Mouse (Mus musculus): ENCODE data around the gene Krt76.

DNA sequence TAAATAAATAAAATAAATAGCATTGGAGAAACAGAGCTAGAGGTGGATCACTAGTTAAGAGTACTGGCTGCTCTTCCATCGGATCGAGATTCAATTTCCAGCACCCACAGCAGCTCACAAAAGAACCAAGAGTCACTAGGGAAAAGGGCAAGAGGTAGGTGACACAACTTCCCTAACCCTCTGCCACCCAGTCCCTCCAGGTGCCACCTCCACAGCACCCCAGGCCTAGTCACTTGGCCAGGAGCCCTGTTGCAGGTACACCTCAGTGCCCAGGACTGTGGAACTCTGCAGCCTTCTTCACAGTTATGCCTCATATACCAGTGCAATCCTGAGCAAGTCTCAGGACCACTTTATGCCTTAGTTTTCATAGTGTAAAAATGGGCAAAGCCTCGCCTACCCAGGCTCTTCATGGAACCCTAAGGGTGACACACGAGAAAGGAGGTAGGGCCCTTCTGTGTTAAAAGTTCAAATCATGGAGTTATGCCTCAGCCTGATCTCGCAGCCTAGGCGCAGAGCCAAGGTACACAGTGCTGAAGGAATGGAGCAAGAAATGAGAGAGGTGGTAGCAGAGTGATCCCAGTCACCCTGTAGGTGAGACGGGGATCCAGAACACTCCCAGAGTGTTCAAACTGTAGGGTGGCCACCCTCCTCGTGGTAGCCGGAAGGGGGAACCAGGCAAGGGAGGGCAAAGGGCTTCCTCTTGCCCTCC, 46.0 kb upstream of the Krt76 start:
- TF ChIP-seq CTCF (IDR thresholded peaks at IDR 0.05; ENCODE audit: control insufficient read depth, insufficient read depth, insufficient read length) (no peak), USF1 (IDR thresholded peaks at IDR 0.05; ENCODE audit: low read depth) (no peak)

Measured in C2C12 (cell line).